Mouse (Mus musculus) intestine, postnatal 0 days (tissue): ENCODE results near the gene 9130409I23Rik. TPM values are rescaled to one million over a fixed set of nuclear protein-coding genes. Genes with fewer than 3 reads are reported as not detected.

Source experiments
- ATAC-seq: fragments of 200-750 bp; cut with Nextera tagmentation; 2 replicates; pipeline ENCODE4 v1.8.0; 2017; ENCODE audit warnings: mild to moderate bottlenecking, moderate TSS enrichment, moderate library complexity
- H3K27ac ChIP-seq: fragments of 300-500 bp; sonication (generic); 2 replicates; pipeline ENCODE4 v1.5.1; 2014; ENCODE audit warnings: mild to moderate bottlenecking, low read depth, low read length, moderate library complexity
- H3K27me3 ChIP-seq: fragments of 300-500 bp; sonication (generic); replicated peaks from 2 replicates; pipeline ENCODE4 v1.6.1; 2014; ENCODE audit warnings: low read length, mixed read lengths; ENCODE audit not compliant: control insufficient read depth, insufficient read depth
- H3K36me3 ChIP-seq: fragments of 300-500 bp; sonication (generic); 2 replicates; pipeline ENCODE4 v1.6.1; 2014; ENCODE audit warnings: mild to moderate bottlenecking, moderate library complexity; ENCODE audit not compliant: control insufficient read depth, insufficient read depth
- H3K4me1 ChIP-seq: fragments of 300-500 bp; sonication (generic); replicated peaks from 2 replicates; pipeline ENCODE4 v1.6.1; 2014; ENCODE audit warnings: antibody characterized with exemption, low read length, mixed read lengths; ENCODE audit not compliant: control insufficient read depth, insufficient read depth
- H3K4me2 ChIP-seq: fragments of 300-500 bp; sonication (generic); replicated peaks from 2 replicates; pipeline ENCODE4 v1.6.1; 2014; ENCODE audit warnings: low read depth, mild to moderate bottlenecking, moderate library complexity
- H3K4me3 ChIP-seq: fragments of 300-500 bp; sonication (generic); 2 replicates; pipeline ENCODE4 v1.5.1; 2014; ENCODE audit warnings: low read depth, low read length
- H3K9ac ChIP-seq: fragments of 300-500 bp; sonication (generic); 2 replicates; pipeline ENCODE4 v1.6.1; 2014; ENCODE audit warnings: mild to moderate bottlenecking, low read depth, low read length
- H3K9me3 ChIP-seq: fragments of 300-500 bp; sonication (generic); 2 replicates; pipeline ENCODE4 v1.6.1; 2016; ENCODE audit warnings: mixed run types; ENCODE audit not compliant: control insufficient read depth
- CTCF ChIP-seq: sonication (generic); IDR thresholded peaks from 2 replicates; pipeline ENCODE4 v1.5.1; 2016; ENCODE audit warnings: low read depth, mild to moderate bottlenecking, control low read depth, antibody characterized with exemption, moderate library complexity
- WGBS: fragments of 180-500 bp; shearing (Covaris S2); extraction: QIAGEN DNeasy Blood & Tissue Kit; methylation state at CpG from one replicate; pipeline ENCODE4 v1.1.7; 2014; 5-methylcytosine and 5-hydroxymethylcytosine counted together
- polyA plus RNA-seq: library from polyadenylated mRNA; unstranded; fragments of >200 nt; fragmentation: Nextera tagmentation; extraction: Ambion mirVana; gene quantifications from 2 replicates; pipeline ENCODE4 v1.2.1, GENCODE M21; 2015

9130409I23Rik gene
- polyA plus RNA-seq, 1 experiment from 2014 or later, result 0.09 TPM

GRCm38 (mm10) chr1:181047520-181047919 is 3.5 kb upstream of the 9130409I23Rik start:
- Histone ChIP-seq H3K27me3 (no peaks in the 10 kb centered on the region), H3K27ac (no peak overlapping the region), H3K4me1 (no peaks in the 10 kb centered on the region), H3K4me2 (no peak overlapping the region), H3K4me3 (no peak overlapping the region), H3K36me3 (no peaks in the 10 kb centered on the region), H3K9me3 (no peaks in the 10 kb centered on the region), H3K9ac (no peak overlapping the region)
- 73% methylated on average over 1 of the region's 1 CpGs for WGBS
- ATAC-seq, result no peak
- TF ChIP-seq CTCF, result no peak

- ATAC-seq, result no peak
- H3K9ac ChIP-seq, result no peak overlapping the region
- TF ChIP-seq CTCF, result peak; percentile 45
These were observed 1.7 kb upstream of the 9130409I23Rik start for GRCm38 (mm10) chr1:181049328-181049842.

GRCm38 (mm10) chr1:181052898-181053297 is 1.9 kb downstream of the 9130409I23Rik start:
- no peak for ATAC-seq
- TF ChIP-seq CTCF, result no peak
- Histone ChIP-seq H3K27me3 (no peaks in the 10 kb centered on the region), H3K9me3 (no peaks in the 10 kb centered on the region), H3K9ac (no peak overlapping the region), H3K4me3 (no peak overlapping the region), H3K4me2 (no peak overlapping the region), H3K27ac (no peak overlapping the region), H3K36me3 (no peaks in the 10 kb centered on the region), H3K4me1 (no peaks in the 10 kb centered on the region)
- WGBS, result 77% methylated on average over 4 of the region's 4 CpGs

More at GRCm38 (mm10) chr1:181049328-181049842, 1.7 kb upstream of the 9130409I23Rik start:
- no peak overlapping the region for H3K27ac ChIP-seq
- no peak overlapping the region for H3K4me2 ChIP-seq
- H3K36me3 ChIP-seq, result no peaks in the 10 kb centered on the region
- no peak overlapping the region for H3K4me3 ChIP-seq
- H3K9me3 ChIP-seq, result no peaks in the 10 kb centered on the region
- H3K27me3 ChIP-seq, result no peaks in the 10 kb centered on the region
- H3K4me1 ChIP-seq, result no peaks in the 10 kb centered on the region

GRCm38 (mm10) chr1:181061784-181062485 is 10.9 kb downstream of the 9130409I23Rik start:
- WGBS, result 57% methylated on average over 3 of the region's 3 CpGs
- no peak overlapping the region for H3K9ac ChIP-seq
- no peaks in the 10 kb centered on the region for H3K4me1 ChIP-seq
- no peaks in the 10 kb centered on the region for H3K9me3 ChIP-seq
- H3K4me2 ChIP-seq, result no peak overlapping the region
- H3K4me3 ChIP-seq, result no peak overlapping the region
- ATAC-seq, result peak; percentile 49; the same call in 1 of the 2 replicates
- H3K27me3 ChIP-seq, result no peaks in the 10 kb centered on the region
- no peak overlapping the region for H3K27ac ChIP-seq
- H3K36me3 ChIP-seq, result no peaks in the 10 kb centered on the region
- no peak for TF ChIP-seq CTCF

- H3K27ac ChIP-seq, result no peak overlapping the region
- H3K4me3 ChIP-seq, result no peak overlapping the region
- H3K4me1 ChIP-seq, result no peaks in the 10 kb centered on the region
- no peak for TF ChIP-seq CTCF
- H3K4me2 ChIP-seq, result no peak overlapping the region
- no peaks in the 10 kb centered on the region for H3K9me3 ChIP-seq
- no peaks in the 10 kb centered on the region for H3K36me3 ChIP-seq
- ATAC-seq, result no peak
- no peaks in the 10 kb centered on the region for H3K27me3 ChIP-seq
- 62% methylated on average over 2 of the region's 2 CpGs for WGBS
- H3K9ac ChIP-seq, result no peak overlapping the region
These were observed 13.0 kb downstream of the 9130409I23Rik start for GRCm38 (mm10) chr1:181063991-181064390.

- Histone ChIP-seq H3K4me2 (no peak overlapping the region), H3K27me3 (no peaks in the 10 kb centered on the region), H3K36me3 (no peaks in the 10 kb centered on the region), H3K4me3 (no peak overlapping the region), H3K27ac (no peak overlapping the region), H3K9me3 (no peaks in the 10 kb centered on the region), H3K9ac (no peak overlapping the region), H3K4me1 (no peaks in the 10 kb centered on the region)
- no peak for ATAC-seq
- WGBS, result 73% methylated on average over 6 of the region's 6 CpGs
- TF ChIP-seq CTCF, result no peak
These were observed 13.6 kb downstream of the 9130409I23Rik start for GRCm38 (mm10) chr1:181064648-181065047.
